ENCODE assay signal across 10 mouse cellular contexts in the genomic region with DNA sequence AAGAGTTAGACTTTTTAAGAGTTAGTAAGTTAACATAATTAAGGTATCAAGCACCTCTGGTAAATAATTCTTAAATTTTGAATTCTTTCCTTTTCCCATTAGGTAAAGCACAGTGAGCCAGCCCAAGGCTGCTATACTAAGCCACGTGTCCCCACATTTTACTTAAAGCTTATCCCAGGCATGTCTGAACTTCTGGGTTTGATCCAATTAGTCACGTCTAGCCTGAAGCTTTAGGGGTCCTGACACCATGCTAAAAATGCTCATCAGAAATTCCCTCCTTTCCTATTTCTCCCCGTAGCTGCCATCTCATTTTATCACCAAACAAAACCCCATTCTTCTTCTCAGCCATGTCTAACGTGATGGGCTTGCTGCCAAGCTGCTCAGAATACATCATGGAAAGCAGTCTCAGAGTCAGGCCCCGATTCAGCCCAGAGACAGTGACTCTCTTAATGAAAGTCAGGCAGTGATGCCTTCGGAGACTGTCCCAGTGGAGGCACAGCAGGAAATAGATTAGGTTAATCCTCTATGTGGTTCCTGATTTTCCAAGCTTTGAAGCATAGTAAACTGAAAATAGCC.
DNase-seq lines count a peak whose midpoint lies in the region; ATAC-seq and TF ChIP-seq lines count a peak whose summit lies in the region.
"Had no signal": no experiment of that assay in that cellular context is flagged by ENCODE, and none has a peak within 500 bp of the region (broad histone marks: within the 10 kb centered on the region; RNA-seq: fewer than 3 reads in every experiment).

No protein-coding gene starts in this region.

- H3K27me3 ChIP-seq in heart, embryonic 12.5 days (replicated peaks), result no peaks in the 10 kb centered on the region
- H3K27me3 ChIP-seq in hindbrain, embryonic 13.5 days, result no peaks in the 10 kb centered on the region
- no peaks in the 10 kb centered on the region for H3K27me3 ChIP-seq in midbrain, postnatal 0 days (ENCODE audit: insufficient read depth, low read length)
- H3K27me3 ChIP-seq: lung, embryonic 15.5 days had no signal

- intact Hi-C loops in heart, postnatal 36 days (cut with DNase I), result no loop called here

- H3K4me1 ChIP-seq in heart, embryonic 12.5 days (replicated peaks), result peaks cover 34% of the 10 kb centered on the region
- H3K4me1 ChIP-seq in hindbrain, embryonic 13.5 days (replicated peaks), result peaks cover 7% of the 10 kb centered on the region; the same call in 1 of the 2 replicates
- no peaks in the 10 kb centered on the region; the same call in 1 of the 2 replicates for H3K4me1 ChIP-seq in midbrain, postnatal 0 days (ENCODE audit: insufficient read depth, low read length)
- H3K4me1 ChIP-seq: lung, embryonic 15.5 days had no signal

- H3K9ac ChIP-seq in heart, embryonic 12.5 days, result no peak overlapping the region
- H3K9ac ChIP-seq in hindbrain, embryonic 13.5 days, result no peak overlapping the region
- no peak overlapping the region for H3K9ac ChIP-seq in midbrain, postnatal 0 days (replicated peaks; ENCODE audit: low read length, poor library complexity, severe bottlenecking)
- H3K9ac ChIP-seq: lung, embryonic 15.5 days had no signal

- ATAC-seq in heart, embryonic 12.5 days (ENCODE audit: insufficient number of reproducible peaks, low FRiP score), result peak; percentile 75
- ATAC-seq in hindbrain, embryonic 13.5 days (ENCODE audit: low FRiP score), result peak; percentile 96
- peak; percentile 78 for ATAC-seq in midbrain, postnatal 0 days (ENCODE audit: low FRiP score)
- no peak for ATAC-seq in activated CD4-positive, CD25-positive, alpha-beta regulatory T cell, adult 4 months
- ATAC-seq: inflammation-experienced regulatory T-cells, adult 6 months had no signal

- H3K9me3 ChIP-seq in heart, embryonic 12.5 days (replicated peaks), result peaks cover 1% of the 10 kb centered on the region; the same call in 1 of the 2 replicates
- no peaks in the 10 kb centered on the region for H3K9me3 ChIP-seq in hindbrain, embryonic 13.5 days
- no peaks in the 10 kb centered on the region for H3K9me3 ChIP-seq in midbrain, postnatal 0 days (ENCODE audit: low read length)
- H3K9me3 ChIP-seq: lung, embryonic 15.5 days had no signal

- no peak for TF ChIP-seq CTCF in midbrain, postnatal 0 days (IDR thresholded peaks at IDR 0.05)

- no peaks in the 10 kb centered on the region for H3K36me3 ChIP-seq in heart, embryonic 12.5 days
- H3K36me3 ChIP-seq in hindbrain, embryonic 13.5 days, result no peaks in the 10 kb centered on the region
- no peaks in the 10 kb centered on the region for H3K36me3 ChIP-seq in midbrain, postnatal 0 days (ENCODE audit: insufficient read depth, low read length)
- H3K36me3 ChIP-seq: lung, embryonic 15.5 days had no signal

- whole genome bisulfite sequencing in heart, embryonic 12.5 days, result 14% methylated on average over 6 of the region's 6 CpGs
- 7% methylated on average over 6 of the region's 6 CpGs for WGBS in hindbrain, embryonic 13.5 days
- 5% methylated on average over 6 of the region's 6 CpGs for WGBS in midbrain, postnatal 0 days

- H3K27ac ChIP-seq in heart, embryonic 12.5 days (ENCODE audit: poor library complexity, severe bottlenecking), result peak overlapping the region; percentile 35
- H3K27ac ChIP-seq in hindbrain, embryonic 13.5 days, result peak overlapping the region; percentile 49; the same call in 1 of the 2 replicates
- H3K27ac ChIP-seq in midbrain, postnatal 0 days (ENCODE audit: low read depth, low read length), result no peak overlapping the region
- H3K27ac ChIP-seq: lung, embryonic 15.5 days had no signal

- no peak overlapping the region for H3K4me2 ChIP-seq in heart, embryonic 12.5 days
- no peak overlapping the region for H3K4me2 ChIP-seq in hindbrain, embryonic 13.5 days
- no peak overlapping the region for H3K4me2 ChIP-seq in midbrain, postnatal 0 days (ENCODE audit: low read depth, low read length, poor library complexity, severe bottlenecking)
- H3K4me2 ChIP-seq: lung, embryonic 15.5 days had no signal

- H3K4me3 ChIP-seq in heart, embryonic 12.5 days, result no peak overlapping the region
- no peak overlapping the region for H3K4me3 ChIP-seq in hindbrain, embryonic 13.5 days
- no peak overlapping the region for H3K4me3 ChIP-seq in midbrain, postnatal 0 days (ENCODE audit: low read depth, low read length)
- H3K4me3 ChIP-seq: lung, embryonic 15.5 days had no signal

- DNase-seq in heart, postnatal 36 days, result no peak
- peak; percentile 10 for DNase-seq in cerebellum, adult 9-10 months
- DNase-seq in midbrain, postnatal 0 days (ENCODE audit: low spot score), result peak; percentile 85
- no peak for DNase-seq in lung, postnatal 4 days
- no peak for DNase-seq in gastrocnemius, adult 8-10 months (ENCODE audit: low spot score in 2 of 2)

Comparison
In these comparisons a context has a peak if more than half of its experiments do, and no peak if none do; other contexts are left out.
1. DNase-seq: peak in cerebellum, adult 9-10 months (single experiment) and midbrain, postnatal 0 days (single experiment); none in heart, postnatal 36 days (0 of 2), lung, postnatal 4 days (0 of 2) and gastrocnemius, adult 8-10 months (0 of 2).